Mouse (Mus musculus) lung, adult 2 months (tissue): ENCODE results near the gene Cmc2. TPM values are rescaled to one million over a fixed set of nuclear protein-coding genes. Genes with fewer than 3 reads are reported as not detected.

Source experiments
- DNase-seq: peaks from one replicate; pipeline ENCODE4 v3.0.0; 2022
- H3K4me1 ChIP-seq: fragments of 200-500 bp; 2 replicates; pipeline ENCODE4 v1.6.1; 2011; ENCODE audit warnings: low read length; ENCODE audit not compliant: control insufficient read depth, insufficient read depth
- H3K4me3 ChIP-seq: fragments of 200-500 bp; replicated peaks from 2 replicates; pipeline ENCODE3; 2011; ENCODE audit warnings: low read depth, mild to moderate bottlenecking, control low read depth, low read length; ENCODE audit errors: extremely low read depth
- CTCF ChIP-seq: fragments of 200-500 bp; IDR thresholded peaks from 2 replicates; pipeline ENCODE4 v1.5.1; 2011; ENCODE audit warnings: mild to moderate bottlenecking, low read length, control low read depth; ENCODE audit not compliant: insufficient read depth
- POLR2A ChIP-seq: fragments of 200-500 bp; IDR thresholded peaks from 2 replicates; pipeline ENCODE4 v1.6.1; 2011; ENCODE audit warnings: low read depth, mild to moderate bottlenecking, control low read depth, low read length, borderline replicate concordance; ENCODE audit errors: extremely low read depth
- WGBS: fragments of 180-500 bp; shearing (Covaris S2); methylation state at CpG from one replicate; pipeline ENCODE4 v1.1.7; 2018; 5-methylcytosine and 5-hydroxymethylcytosine counted together
- polyA plus RNA-seq: library from polyadenylated mRNA; depleted of rRNA; stranded (reverse); fragments of >200 nt; gene quantifications from 2 replicates; pipeline ENCODE4 v1.2.3, GENCODE M21; 2012

The Cmc2 gene
- polyA plus RNA-seq, 1 experiment = 8.1 TPM

GRCm38 (mm10) chr8:116875798-116876450 is 45.3 kb downstream of the Cmc2 start:
- TF ChIP-seq POLR2A (no peak), CTCF (no peak)
- no peak for DNase-seq
- 79% methylated on average over 17 of the region's 17 CpGs for WGBS
- Histone ChIP-seq H3K4me1 (no peaks in the 10 kb centered on the region), H3K4me3 (no peak overlapping the region)

- TF ChIP-seq POLR2A (no peak), CTCF (no peak)
- WGBS = 77% methylated on average over 8 of the region's 8 CpGs
- DNase-seq = no peak
- no peak overlapping the region for H3K4me3 ChIP-seq
- no peaks in the 10 kb centered on the region for H3K4me1 ChIP-seq
Measured at GRCm38 (mm10) chr8:116873986-116874385, 47.3 kb downstream of the Cmc2 start.

DNA sequence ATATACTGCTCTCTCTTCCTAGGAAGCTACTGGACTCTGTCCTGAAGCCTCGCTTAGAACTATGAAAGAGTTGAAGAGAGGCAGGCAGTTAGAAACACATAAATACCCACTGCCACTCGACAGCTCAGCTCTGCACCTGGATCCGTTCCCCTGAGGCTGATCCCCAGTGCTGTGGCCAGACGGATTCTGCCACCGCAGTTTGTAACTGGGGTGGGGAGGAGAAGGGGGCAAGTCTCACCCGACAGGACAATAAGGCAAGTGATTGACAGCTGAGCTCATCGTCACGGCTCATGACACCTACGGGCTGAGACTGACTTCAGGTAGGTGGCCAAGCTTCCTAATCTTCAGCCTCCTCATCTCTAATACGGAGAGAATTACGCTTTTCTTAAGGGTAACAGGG is 47.7 kb downstream of the Cmc2 start:
- 77% methylated on average over 11 of the region's 11 CpGs for WGBS
- H3K4me3 ChIP-seq = no peak overlapping the region

DNA sequence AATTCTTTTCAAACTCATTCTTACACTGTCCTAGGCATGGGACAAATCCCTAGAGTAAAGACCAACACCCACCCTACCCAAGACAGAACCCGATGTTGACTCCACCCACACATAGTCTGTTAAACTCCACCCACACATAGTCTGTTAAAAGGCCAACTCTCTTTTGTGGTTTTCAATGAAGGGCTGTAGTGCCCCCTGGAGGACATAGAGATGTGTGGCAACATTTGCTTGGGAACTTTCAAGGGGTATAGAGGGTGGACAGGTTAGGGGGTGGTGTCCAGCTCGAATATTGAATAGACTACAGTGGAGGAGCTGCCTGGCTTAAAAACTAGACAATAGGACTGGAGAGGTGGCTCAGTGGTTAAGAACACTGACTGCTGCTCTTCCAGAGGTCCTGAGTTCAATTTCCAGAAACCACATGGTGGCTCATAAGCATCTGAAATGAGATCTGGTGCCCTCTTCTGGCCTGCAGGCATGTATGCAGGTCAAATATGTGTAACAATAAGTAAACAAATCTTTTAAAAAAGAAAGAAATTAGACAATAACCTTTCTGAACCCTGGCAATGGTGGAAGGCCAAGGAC is 48.4 kb downstream of the Cmc2 start:
- no peak for DNase-seq
- 56% methylated on average over 2 of the region's 2 CpGs for WGBS
- TF ChIP-seq CTCF (no peak), POLR2A (no peak)
- Histone ChIP-seq H3K4me3 (no peak overlapping the region), H3K4me1 (no peaks in the 10 kb centered on the region)

More for the DNA sequence above, 47.7 kb downstream of the Cmc2 start:
- no peaks in the 10 kb centered on the region for H3K4me1 ChIP-seq
- DNase-seq = no peak
- TF ChIP-seq CTCF = no peak
- TF ChIP-seq POLR2A = no peak

- WGBS = 14% methylated on average over 4 of the region's 4 CpGs
- Histone ChIP-seq H3K4me1 (no peaks in the 10 kb centered on the region), H3K4me3 (no peak overlapping the region)
- TF ChIP-seq CTCF (peak; percentile 83), POLR2A (no peak)
- peak; percentile 10 for DNase-seq
Measured at GRCm38 (mm10) chr8:116868699-116869098, 52.6 kb downstream of the Cmc2 start.

DNA sequence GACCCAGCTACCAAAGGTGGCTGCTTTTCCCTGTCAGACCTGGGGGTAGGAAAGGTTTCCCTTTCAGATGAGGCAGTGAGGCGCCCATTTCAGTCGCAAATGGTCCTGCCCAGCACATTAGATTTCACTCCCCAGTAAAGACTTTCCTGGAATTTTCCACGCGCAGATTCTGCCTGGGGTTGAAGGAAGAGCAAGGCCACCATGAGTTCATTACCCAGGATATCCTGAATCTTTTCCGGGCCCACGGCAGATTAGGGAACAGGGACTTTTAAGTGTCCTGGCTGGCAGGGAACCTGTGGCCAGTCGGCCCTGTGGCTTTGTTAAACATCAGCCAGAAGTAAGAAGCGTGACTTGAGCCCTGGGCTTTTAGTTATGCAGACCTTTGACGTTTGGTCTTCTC is 53.9 kb downstream of the Cmc2 start:
- no peak for DNase-seq
- Histone ChIP-seq H3K4me1 (no peaks in the 10 kb centered on the region; the same call in 1 of the 2 replicates), H3K4me3 (no peak overlapping the region)
- 45% methylated on average over 9 of the region's 9 CpGs for WGBS
- TF ChIP-seq POLR2A (no peak), CTCF (no peak)

- no peaks in the 10 kb centered on the region; the same call in 1 of the 2 replicates for H3K4me1 ChIP-seq
- no peak overlapping the region for H3K4me3 ChIP-seq
- DNase-seq = peak; percentile 14
- peak; percentile 67 for TF ChIP-seq CTCF
- no peak for TF ChIP-seq POLR2A
- WGBS = 54% methylated on average over 13 of the region's 13 CpGs
Measured at GRCm38 (mm10) chr8:116866118-116866903, 54.9 kb downstream of the Cmc2 start.

- no peaks in the 10 kb centered on the region; the same call in 1 of the 2 replicates for H3K4me1 ChIP-seq
- 92% methylated on average over 3 of the region's 3 CpGs for WGBS
- no peak for TF ChIP-seq CTCF
- TF ChIP-seq POLR2A = no peak
- DNase-seq = no peak
- no peak overlapping the region for H3K4me3 ChIP-seq
Measured at GRCm38 (mm10) chr8:116864514-116864913, 56.7 kb downstream of the Cmc2 start.

GRCm38 (mm10) chr8:116864022-116864387 is 57.2 kb downstream of the Cmc2 start:
- Histone ChIP-seq H3K4me1 (no peaks in the 10 kb centered on the region; the same call in 1 of the 2 replicates), H3K4me3 (no peak overlapping the region)
- TF ChIP-seq POLR2A (no peak), CTCF (no peak)
- 46% methylated on average over 9 of the region's 9 CpGs for WGBS
- DNase-seq = no peak
